Mouse (Mus musculus) adrenal gland, adult (tissue): ENCODE results near the gene Apc2.

Source experiments
- DNase-seq, 2 experiments: peaks; one replicate each; pipeline ENCODE4 v3.0.0; 2022 to 2023; ENCODE audit warnings: low spot score in 1 of 2; ENCODE audit not compliant: inconsistent age in 2 of 2

Apc2 gene

DNA sequence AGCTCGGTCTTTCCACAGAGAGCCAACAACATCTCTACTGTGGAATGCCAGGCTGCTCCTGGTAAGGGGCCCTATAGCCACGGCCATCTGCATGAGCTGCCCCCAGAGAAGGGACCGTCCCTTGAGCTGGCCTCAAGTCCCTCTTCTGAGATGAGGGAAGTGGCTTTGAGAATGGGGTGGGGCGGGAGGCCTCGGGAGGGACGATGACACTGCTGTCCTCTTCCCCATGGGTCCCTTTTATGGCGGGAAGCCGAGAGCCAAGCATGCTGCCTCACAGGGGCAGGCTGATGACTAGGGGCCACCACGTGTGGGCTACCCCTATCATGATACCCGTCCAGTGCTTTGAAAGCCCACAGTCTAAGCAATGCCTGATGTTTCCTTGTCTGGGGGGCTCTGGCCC is 21.2 kb downstream of the Apc2 start:
- DNase-seq = no peak

DNA sequence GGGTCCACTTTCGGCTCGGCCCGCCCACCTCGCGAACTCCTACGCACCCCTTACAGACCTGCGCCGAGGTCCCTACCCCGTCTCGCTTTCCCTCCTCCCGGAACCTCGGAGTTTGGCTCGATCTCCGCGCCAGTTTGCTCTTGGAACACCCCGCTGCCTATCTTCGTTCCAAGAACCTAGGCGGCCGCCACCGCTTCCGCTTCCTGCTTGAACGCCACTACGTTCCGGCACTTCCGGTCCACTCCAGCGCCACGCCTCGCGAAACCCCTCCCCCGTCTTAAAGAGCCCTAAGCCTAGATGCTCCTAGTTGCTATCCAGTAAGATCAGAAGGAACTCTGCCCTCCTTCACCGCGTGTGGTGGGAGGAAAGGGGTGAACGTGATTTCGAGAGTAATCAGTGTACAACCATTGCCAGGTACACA is 24.6 kb downstream of the Apc2 start, which contains the start of gene 2310011J03Rik:
TSS of gene 2310011J03Rik (minus strand) at position 198 of the 421 bp plus-strand sequence.
- DNase-seq = peak; percentile 93 to 97

DNA sequence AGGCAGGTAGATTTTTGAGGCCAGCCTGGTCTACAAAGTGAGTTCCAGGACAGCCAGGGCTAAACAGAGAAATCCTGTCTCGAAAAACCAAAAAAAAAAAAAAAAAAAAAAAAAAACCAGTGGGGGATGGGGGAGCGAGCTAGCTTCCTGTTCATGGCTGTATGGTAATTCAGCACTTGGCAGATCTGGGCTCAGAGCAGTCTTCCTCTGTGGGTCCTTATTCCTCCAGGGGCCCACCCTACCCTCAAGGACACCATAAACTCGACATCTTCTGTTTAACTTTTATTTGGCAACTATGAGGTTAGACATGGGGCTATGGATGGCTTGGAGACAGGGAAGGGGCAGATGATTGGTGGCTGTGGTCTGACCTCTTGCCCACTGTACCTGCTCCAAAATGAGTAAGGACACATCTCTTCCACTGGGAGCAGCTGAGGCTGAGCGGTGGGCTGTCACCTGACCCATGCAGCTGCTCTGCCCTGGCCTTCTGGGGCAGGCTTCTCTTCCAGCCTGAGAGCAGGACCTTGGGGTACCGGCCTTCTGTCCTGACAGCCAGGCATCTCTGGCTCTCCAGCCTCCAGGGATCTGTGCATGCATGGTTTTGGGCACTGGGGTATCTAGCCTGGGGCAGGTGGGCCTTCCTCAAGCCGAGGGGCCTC is 25.4 kb downstream of the Apc2 start:
- DNase-seq = peak in 1 of 2 experiments; percentile 45

DNA sequence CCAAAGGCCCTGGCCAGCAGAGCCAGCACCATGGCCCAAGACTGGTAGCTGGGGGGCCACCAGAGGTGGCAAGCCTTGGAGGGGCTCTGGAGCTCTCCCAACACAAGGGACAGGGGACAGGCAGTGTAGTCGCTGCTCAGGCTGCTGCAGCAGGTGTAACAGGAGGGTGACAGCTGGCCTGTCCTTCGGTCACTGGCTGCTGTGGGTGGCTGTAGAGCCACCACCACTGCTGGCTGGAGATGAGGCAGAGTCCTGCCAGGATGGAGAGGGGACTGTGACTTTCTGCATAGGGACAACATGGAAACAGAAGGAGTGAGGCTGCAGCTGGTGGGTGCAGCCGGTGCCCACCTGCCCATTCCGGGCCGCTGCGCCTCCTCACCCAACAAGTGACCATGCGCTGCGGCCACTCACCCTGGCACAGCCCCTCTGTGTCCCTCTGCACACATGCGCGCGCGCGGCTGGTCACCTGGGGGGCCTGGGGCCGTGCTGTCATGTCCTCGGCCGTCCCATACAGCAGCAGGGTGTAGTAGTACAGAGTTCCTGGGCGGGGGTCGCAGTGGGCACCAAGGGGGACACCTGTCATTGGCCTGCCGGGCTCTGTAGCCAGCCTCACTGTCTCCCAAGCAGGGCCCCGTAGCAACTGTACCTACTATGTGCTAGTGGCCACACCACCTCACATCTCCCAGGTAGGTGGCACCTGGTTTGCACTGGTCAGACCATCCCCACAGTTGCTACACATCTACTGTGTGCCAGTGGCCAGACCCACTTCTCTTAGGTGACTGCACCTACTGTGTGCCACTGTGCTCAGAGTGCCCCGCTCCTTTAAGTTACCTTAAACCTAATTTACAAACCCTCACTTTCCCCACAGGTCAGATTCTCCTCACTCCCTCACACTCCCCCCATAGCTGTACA is 26.1 kb downstream of the Apc2 start:
- no peak for DNase-seq

DNA sequence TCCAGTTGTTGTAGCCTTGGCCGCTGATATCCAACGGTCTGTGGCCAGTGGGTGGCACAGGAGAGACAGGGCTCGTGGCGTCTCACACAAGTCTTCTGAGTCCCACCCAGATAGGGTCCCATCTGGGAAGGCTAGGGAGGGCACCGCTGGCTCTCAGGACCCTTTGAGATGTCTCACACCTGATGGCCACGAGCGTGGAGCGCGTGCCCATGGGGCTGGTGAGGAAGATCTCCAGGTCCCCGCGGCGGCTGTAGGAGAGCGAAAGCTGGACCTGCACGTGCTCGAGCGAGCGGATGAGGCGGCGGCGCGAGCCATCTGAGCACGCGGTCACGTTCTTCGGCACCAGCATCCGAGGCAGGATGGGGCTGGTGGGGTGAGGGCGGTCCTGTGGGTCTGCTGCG is 27.0 kb downstream of the Apc2 start:
- DNase-seq = peak; percentile 71 to 86

DNA sequence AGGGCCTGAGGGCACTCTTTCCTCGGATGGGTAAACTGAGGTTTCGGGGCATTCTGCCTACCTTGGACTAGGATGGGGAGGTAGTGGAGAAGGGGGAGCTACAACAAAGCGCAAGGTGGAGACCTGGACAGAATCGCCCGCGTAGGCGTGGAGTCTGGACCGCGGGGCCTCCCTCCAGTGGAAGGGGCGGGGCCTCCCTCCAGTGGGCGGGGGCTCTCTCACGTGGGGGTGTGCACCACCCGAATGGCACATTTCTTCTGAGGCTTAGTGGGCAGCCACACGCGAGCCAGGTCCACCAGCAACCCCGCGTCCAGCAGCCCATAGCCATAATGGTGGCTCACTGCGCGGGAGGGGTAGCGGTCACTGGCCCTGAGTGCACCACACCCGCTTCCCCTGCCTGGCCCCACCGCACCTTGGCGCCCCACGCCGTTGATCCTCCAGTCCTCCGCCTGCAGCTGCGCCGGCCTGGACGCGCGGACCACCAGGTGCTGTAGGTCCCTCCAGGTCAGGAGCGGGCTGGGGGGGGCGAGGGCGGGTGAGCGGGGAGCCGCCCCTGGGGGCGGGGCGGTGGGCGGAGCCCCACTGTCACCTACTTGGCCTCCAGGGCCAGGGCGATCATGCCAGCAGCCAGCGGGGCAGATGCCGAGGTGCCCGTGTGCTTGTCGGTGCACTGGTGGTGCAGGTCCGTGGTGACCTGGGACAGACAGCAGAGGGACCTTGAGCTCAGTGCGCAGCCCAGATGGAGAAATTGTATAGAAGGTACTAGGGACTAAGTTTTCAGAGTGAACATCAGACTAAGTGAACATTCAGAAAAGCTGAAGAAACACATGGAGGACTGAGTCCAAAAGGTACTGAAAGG is 27.7 kb downstream of the Apc2 start:
- DNase-seq = peak; percentile 89 to 95

DNA sequence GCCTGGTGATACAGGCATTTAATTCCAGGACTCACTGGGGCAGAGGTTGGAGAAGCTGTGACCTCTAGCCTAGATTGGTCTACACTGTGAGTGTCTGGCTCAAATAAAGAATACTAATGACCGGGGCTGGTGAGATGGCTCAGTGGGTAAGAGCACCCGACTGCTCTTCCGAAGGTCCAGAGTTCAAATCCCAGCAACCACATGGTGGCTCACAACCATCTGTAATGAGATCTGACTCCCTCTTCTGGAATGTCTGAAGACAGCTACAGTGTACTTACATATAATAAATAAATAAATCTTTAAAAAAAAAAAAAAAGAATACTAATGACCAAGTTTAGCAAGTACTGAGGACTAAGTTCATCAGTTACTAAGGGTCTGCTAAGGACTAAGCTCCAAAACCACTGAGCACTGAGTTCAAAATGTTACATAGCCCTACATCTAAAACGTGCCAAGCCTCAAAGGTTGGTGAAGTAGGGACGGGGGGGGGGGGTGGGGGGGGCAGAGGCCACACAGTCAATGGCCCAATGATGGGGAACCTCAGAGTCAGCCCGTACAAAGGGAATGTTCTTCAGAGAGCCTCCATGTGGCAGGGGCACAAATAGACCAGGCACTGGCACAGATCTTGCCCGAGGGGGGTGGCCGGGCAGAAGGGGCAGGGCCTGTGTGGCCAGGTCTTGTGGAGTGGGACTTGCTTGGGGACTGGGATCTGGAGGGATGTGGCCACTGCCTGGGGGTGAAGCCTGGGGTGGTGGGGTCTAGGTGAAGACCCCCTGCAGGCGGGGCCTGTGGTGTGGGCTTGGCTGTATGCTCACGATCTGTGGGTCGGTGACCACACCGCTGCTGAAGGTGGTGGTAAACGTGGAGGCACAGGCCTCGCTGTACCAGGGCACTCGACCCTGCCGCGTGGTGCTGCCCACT is 28.6 kb downstream of the Apc2 start:
- peak in 1 of 2 experiments; percentile 43 for DNase-seq

DNA sequence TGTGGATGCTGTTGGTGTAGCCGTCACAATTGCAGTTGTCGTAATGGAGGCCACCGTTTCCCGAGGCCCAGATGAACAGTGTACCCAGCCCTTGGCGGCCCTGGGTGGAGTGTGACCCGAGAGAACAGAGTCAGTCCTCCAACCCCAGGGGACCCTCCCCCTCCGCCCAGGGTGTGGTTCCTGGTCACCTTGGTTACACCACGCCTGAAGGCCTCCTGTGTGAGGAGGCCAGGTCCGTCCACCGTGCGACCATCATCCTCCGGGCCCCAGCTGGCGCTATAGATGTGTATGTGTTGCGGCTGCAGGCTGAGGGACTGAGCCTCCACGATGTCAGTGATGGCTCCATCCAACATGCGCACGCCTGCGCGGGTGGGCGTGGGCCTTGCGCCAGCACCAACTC is 29.3 kb downstream of the Apc2 start:
- DNase-seq = peak in 1 of 2 experiments; percentile 45

DNA sequence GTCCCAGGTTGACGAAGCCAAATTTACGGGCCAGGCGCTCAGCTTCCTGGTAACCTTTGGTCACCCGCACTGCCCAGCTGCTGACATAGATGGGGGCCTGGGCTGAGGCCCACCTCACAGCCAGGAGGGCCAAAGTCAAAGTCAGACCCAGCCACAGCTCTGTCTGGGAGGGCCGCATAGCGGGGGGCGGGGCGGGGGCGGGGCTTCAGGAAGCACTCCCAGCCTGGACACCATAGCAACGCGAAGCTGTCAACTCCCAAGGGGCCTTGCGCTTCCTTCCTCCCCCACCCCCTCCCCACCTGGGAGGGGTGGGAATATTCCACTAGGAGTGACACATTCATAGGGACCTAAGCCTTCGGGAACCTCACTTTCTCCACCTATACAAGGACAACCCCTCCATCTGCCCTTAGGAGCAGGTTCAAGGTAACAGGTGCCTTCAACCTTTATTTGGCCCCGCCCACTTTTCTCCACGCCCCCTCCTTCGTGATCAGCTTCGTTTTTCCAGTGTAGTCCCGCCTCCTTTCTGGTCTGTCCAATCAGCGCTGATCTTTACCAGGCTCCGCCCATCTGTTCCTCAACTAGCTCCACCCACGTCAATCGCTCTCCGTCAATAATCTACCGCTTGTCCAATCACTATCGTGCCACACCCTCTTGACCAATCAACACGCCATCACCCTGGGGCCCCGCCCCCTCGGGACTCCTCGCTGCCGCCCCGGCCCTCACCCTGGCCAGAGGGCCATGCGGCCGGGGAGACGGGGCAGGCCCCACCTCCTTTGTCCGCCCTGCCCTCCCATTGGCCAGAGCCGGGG is 33.7 kb downstream of the Apc2 start, which contains the start of the genes Pcsk4 and Reep6:
TSS of gene Pcsk4 (minus strand) at position 226 of the 809 bp plus-strand sequence.
TSS of gene Reep6 (plus strand) at position 681 of the 809 bp plus-strand sequence.
- peak; percentile 98 to 99 for DNase-seq

DNA sequence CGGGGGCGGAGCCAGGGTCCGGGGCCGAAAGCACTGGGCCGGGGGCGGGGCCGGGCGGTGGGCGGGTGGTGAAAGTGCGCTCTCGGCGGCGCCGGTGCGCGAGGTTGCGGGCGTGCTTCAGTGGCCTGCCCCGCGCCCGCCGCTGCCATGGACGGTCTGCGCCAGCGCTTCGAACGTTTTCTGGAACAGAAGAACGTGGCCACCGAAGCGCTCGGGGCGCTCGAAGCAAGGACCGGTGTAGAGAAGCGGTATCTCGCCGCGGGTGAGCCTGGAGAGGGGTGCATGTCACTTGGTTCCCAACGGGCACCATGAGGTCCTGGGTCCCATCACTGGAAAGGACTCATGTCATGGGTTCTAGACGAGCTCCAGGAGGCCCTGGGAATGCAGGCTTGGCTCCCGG is 34.3 kb downstream of the Apc2 start:
- no peak for DNase-seq

DNA sequence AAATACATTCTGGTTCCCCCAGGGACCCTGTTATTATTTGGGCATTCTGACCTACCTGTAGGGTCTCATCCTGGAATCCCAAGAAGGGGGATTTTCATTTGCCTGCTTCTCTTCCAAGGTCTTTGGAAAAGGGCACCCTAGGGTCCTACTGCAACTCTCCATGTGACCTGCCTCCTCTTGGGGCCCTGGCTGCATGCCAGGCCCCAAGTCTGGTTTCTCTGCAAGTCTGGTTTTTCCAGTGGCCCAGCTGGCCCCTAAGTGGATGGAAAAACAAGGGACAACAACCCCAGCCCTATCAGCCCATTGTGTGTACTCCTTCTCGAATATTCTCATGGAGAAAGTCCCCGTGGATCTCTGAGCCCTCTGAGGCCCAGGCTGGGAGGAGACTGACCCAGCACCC is 35.1 kb downstream of the Apc2 start:
- DNase-seq = no peak

DNA sequence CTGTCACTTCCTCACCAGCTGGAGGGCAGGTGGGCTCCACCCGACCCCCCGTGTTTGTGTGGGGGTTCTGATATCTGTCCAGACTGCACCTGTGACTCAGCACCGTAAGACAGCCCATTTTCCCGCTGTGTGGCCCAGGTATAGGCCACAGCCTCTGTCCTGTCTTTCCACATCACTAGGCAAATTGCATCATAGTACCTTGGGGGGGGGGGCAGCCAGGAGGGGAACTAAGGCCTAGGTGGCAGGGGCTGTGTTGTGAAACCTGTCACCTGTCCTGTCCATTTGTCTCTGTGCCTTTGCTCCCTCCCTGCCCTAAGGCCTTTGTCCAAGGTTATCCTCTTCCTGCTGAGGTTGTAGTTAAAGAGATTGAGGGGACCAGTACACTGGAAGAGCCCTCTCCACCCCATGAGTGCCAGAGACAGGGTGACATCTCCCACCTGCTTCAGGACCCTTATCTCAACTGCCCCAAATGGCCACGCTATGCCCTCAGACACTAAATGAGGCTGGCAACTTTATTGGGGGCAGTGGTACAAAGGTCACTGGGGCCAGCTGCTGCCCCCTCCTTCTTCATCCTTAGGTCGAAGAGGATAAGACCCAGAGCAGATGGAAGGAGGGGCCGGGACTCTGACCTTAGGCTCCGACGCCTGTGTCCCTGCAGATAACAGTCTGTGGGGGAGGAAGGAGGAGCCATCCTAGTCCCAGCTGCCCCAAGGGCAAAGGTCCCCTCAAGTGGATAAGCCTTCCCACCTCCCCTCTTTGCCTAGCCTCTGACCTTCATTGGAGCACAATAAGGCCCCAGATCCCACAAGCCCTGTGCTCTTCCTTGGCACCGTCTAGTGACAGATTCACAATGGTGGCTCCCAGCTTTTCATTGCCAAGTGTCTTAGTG is 36.1 kb downstream of the Apc2 start:
- DNase-seq = no peak

DNA sequence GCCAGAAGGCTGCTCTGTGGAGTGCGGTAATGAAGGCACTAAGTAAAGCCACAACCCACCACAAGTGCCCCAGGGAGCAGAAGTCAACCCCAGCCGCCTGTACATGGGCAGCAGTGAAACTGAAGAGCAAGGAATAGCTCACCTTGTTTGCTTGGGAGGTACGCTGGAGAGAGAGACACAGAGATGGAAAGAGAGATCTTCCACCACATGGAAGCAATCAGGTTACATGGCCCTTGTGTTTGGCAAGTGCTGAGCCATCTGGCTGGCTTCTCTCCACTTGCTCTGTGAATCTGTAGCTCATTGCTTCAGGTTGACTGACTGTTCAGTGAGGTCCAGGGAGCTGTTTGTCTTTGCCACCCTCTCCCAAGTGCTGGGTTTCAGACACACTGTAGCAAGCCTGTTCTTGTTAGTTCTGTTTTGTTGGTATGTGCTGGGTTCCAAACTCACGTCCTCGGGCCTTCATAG is 36.8 kb downstream of the Apc2 start:
- DNase-seq = no peak

DNA sequence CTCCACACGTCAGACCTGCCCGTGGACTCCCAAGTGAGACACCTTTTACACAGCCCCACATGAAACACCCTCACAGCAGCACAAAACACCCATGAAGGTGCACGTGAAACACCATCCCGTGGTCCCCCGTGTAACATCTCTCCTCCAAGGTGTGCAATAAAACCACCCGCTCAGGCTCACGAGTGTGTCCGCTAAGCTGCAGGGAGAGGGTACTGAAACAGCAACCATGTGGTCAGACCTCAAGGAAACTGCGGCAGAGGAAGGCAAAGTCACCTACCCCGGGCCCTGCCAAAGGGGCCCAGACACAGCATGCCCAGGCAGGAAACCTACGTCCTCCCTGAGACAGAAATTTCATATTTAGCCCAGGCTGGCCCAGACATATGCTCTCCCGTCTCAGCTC is 40.5 kb downstream of the Apc2 start:
- DNase-seq = no peak

DNA sequence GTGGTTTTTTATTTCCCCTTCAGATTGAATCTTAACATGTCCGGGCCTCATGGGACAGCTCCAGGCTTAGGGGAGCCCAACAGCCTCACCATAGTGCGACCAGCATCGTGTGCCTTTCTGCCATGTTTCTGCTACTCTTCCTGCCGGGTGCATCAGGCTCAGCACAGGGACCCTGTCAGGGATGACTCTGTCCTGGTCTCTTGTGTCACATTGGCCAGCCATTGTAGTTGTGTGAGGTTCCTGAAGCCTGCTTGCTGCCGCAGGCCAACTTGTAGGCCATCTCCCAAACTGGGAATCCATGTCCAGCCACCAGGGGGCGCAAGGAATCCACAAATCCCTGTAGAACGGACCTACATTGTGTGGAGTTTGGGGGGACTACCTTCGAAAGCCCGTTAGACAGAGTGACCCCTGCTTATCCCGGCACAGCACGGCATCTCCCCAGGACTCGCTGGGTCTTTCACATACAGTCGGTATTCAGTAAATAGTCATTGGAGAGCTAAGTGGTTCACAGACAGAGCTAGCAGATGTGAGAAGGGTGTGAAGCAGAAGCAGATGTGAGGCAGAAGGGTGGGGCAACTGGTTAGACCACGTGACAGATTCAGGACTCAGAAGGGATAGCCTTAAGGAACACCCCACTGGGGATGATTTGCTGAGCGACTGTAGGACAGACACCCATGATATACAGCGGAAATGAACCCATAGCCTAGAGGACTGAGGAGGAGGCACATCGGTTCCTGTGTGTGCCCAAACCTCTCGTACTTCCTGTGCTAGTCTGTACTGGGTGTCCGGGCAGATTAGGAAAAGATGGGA is 44.4 kb downstream of the Apc2 start:
- peak; percentile 74 to 94 for DNase-seq

DNA sequence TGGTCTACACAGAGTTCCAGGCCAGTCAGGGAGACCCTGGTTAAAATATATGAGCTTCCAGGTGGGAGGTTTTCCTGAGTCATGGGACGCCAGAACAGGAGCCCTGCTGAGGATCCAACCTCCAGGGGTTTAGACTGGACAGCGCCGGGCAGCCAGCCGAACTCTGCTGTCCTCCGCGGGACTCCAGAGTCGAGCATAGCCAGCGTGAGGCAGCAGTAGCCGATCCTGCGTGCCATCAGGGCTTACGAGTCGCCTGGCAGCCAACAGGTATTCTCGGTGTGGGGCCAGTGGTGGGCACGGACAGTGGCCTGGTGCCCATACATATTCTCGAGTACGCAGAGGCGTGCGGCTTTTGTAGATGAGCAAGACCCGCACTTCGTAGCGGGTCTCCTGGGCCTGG is 45.2 kb downstream of the Apc2 start:
- no peak for DNase-seq
